Mouse (Mus musculus): ENCODE measurements around the gene Zfp775.

GRCm38 (mm10) chr6:48555956-48556355 lies 45.9 kb upstream of the Zfp775 start:
- no peak for TF ChIP-seq POLR2A (IDR thresholded peaks at IDR 0.05; ENCODE audit: low read depth, low read length)
- no peak for TF ChIP-seq PAX5 (IDR thresholded peaks at IDR 0.05; ENCODE audit: low read length)
- TF ChIP-seq MAZ (IDR thresholded peaks at IDR 0.05; ENCODE audit: low read depth, low read length) = no peak
- TF ChIP-seq MEF2A (IDR thresholded peaks at IDR 0.05; ENCODE audit: borderline replicate concordance, low read depth, low read length) = no peak
- no peak for TF ChIP-seq MAX (IDR thresholded peaks at IDR 0.05; ENCODE audit: low read length)
- no peak for TF ChIP-seq MXI1 (IDR thresholded peaks at IDR 0.05; ENCODE audit: low read depth, low read length)
- TF ChIP-seq CTCF (conservative IDR thresholded peaks at IDR 0.05 in 1 of 2, IDR thresholded peaks at IDR 0.05 in 1 of 2; ENCODE audit: low read depth in 2 of 2, low read length in 2 of 2) = no peak
- TF ChIP-seq ZKSCAN1 (IDR thresholded peaks at IDR 0.05; ENCODE audit: borderline replicate concordance, low read depth, low read length) = no peak
- no peak for TF ChIP-seq RAD21 (IDR thresholded peaks at IDR 0.05; ENCODE audit: low read depth, low read length)
